Mouse (Mus musculus) lung, postnatal 36 days (tissue): ENCODE measurements at regions not wholly inside any gene's neighbourhood (a gene's known extent, or its start where the extent isn't known, plus 50 kb on each side); places are given as distances from the start of the nearest gene placed in this dataset.

Experiments used
- DNase-seq: peaks from one replicate; pipeline ENCODE4 v3.0.0; 2022; ENCODE audit warnings: mixed read lengths

DNA sequence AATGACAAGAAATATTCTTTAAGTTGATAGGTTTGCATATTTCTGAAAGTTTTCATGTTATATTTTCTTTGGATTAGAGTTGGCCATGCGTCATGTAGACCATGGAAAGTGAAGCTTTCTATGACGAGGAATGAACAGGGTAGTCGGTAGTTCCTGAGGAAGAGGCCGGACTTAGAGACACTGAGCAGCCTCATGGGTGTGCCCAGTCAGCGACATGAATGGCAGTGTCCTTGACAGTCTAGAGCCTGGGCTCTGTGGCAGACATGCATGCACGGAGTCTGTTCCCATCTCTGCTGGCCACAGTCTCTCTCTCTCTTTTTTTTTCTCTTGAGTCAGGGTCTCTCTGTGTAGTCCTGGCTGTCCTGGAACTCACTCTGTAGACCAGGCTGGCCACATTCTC, 1176.9 kb upstream of the A1bg start:
- no peak for DNase-seq

DNA sequence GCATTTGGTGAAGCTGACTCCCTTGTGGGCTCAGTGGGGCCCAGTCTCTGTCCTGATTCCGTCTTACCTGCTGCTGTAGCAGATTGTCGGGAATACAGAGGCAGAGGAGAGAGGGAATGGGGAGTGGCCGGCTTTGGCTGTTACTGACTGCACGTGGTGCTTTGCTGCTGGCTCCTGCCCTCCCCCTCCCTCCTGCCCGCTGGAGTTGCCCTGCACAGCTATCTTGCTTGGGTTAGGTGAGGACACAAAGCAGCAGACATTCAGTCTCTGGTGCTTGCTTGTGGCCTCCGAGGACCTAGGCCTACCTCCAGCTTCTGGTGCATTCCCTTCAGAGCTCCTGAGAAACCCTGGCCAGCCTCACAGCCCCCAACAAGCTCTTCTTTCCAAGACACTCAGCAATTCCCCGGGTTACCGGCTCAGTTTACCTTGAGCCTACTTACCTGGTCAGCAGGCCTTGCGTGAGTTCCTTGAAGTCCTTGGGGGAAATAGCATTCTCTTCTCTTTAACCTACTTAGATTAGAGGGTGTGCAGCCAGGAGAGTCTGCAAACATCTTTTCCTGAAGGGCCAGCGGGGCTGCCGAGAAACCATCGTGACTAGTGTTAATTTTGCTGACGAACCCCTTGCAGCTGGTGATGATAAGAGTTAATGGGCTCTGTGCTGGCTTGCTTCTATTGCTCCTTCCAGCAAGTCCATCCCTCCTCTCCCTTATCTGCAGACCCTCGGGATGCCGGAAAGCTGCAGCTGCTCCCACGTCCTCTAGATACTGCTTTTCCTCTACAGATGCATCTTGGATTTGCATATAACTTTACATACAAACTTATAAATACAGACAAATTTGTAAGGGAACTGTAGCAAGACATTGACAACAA, 1176.2 kb upstream of the A1bg start:
- DNase-seq, result peak; percentile 46

DNA sequence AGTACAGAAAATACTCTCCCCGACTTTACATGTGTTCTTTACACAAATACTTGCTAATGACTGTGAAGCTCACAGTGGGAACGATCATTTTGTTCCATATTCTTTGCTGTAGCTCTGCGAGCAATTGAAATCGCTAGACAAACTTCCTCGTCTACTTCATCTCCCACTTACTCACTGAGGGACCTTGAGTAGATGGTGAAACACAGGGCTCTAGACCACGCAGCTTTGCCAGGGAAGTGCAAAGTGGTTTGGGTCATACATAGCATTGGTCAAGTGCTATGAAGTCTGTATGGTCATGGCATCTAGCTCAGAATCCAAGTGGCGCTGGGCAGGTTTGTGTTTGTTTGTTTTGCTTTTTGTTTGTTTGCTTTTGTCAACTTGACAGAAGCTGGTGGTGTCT, 1174.0 kb upstream of the A1bg start:
- DNase-seq, result peak; percentile 27

DNA sequence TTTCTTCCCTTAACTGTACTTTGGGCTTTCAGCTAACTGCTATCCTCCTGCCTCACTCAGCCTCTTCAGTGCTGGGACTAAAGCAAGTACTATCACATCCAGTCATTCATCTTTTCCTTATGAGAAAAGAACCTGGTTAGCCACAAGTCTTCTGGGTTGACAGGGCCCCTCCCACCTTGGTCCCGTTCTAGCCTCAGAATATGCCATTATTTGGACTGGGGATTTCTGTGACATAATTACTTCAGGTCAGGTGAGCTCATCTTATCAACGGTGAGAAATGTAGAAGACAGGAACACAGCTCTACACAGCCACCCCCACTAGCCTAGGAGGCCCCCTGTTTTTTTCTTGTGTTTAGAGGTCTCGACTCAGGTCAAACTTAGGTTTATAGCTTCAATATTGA, 1172.4 kb upstream of the A1bg start:
- no peak for DNase-seq

DNA sequence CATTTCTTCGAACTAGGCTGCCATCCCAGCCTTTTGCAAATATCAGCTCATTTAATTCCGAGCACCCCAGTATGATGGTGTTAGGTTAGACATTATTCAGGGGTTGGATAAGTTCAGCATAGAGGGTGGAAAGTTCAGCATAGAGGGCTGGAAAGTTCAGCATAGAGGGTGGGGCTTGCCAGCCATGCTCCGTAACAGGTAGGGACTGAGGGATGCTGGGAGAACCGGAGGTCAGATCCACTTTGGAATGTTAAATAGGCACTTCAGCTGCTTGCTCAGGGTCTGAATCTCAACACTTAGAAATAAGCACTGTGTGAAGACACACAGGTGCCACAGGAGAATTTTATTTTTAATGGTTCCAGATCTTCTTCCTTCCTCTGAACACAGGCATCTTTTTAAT, 1170.9 kb upstream of the A1bg start:
- no peak for DNase-seq

DNA sequence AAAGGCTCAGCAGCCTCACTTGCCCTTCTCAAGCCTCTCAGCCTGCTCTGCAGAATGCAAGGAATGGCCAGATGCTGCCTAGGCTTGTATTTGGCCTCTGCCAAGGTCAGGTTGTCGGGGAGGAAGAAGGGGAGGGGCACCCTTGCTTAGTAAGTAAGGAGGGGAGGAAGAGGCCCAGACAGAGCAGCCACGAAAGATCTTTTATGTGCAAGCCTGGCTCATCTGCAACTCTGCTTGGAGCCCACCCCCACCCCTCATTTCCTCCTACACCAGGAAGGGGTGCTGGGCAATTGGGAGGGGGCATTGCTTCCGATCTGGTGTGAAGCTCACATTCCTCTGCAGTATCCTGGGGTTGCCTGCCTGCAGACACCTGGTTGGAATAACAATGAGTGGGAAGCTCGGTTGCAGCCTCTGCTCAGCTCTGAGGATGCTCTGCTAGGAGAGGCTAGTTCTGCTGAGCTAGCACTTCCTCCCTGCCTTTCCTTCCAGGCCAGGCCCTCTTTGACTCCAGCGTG, 1169.9 kb upstream of the A1bg start:
- peak; percentile 15 for DNase-seq

DNA sequence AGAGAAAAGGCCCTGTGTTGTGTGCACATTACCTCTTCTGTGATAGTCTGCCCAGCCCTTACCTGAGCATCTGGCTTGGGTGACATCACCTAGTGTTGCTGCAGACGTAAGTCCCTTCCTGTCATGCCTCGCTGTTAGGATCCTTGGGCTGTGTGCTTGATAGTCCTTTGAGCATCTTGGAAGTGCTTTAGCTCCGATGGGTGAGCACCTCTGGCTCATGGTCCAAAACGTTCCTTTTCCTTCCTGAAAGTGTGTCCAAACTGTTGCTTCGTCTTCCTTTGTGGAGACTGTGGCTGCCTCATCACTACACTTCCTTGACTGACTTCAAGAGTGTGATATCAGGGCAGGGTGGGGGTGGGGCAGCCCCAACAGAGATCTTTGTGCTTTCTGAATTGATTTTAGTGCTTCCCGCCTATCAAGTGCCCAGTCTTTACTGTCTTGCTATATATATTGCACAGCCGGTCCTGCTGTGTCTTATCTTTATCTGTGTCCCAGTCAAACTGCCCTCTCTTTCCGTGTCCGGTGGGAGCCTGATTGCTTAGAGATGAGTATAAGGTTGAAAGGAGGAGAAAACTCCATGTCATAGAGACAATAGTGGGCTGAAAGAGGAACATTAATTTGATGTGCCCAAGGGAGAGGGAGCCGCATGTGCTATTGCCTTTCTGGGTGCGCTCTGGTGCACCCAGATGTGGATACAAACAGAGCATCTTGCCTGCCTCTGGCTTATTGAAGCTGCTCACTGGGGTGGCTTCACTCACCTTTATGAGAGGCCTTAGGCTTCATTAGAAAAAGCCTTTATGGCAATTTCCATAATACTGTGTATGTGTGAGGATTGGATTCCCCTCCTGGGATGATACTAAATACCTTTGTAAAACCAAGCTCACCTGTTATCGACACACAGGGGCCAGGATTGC, 1169.2 kb upstream of the A1bg start:
- no peak for DNase-seq

DNA sequence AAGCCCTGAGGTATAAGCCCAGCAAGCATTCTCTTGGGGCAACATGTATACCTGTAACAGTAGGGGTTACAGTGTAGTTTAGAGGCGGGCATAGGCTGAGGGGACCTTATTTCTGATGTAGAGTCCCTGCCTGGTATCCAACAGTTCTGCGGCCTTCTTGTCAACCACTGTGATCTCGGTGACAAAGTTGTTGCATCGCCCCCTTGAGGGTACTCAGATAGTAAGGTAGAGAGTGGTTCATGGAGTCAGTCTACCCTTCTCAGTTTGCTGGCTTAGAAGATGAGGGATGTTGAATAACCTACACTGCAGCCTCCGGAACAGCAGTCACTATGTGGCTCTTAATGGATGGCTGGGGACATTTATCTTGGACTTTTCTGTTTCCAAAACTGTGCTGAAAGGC, 1168.3 kb upstream of the A1bg start:
- DNase-seq, result no peak

DNA sequence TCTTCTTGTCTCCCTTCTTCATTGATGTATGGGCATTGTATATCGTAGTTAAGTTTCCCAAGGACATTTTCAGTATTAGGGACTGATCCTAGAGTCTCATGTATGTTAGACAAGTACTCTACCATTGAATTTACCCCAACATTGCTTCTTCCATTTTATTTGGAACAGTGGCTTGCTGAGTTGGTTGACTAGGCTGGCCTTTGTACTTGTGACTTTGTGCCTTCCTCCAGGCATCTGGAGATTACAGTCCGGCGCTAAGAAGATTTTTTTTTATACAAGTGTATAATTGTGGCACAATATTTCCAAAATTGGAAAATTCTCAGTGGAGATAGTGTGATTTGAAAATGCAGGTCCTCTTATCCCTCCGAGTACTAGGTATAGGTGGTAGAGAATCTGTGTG, 1165.5 kb upstream of the A1bg start:
- DNase-seq, result no peak

DNA sequence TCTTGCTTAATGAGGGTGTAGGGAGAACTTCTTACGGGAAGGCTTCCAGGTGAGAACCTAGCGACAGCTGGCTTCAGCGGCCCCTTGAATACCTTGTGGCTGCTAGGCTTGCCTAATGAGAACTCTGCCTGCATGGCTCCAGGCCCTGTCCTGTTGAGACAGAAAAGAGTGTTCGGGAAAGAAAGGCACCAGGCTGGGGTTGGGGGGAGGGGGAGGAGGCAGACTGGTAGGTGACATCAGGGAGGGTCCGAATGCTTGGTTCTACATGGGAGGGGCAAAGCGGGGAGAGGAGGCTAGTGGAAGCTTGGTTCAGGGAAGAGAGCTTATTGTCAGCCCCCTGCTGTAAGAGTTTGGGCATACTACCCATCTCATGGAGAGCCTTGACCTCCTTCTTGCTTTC, 1164.9 kb upstream of the A1bg start:
- DNase-seq, result no peak

DNA sequence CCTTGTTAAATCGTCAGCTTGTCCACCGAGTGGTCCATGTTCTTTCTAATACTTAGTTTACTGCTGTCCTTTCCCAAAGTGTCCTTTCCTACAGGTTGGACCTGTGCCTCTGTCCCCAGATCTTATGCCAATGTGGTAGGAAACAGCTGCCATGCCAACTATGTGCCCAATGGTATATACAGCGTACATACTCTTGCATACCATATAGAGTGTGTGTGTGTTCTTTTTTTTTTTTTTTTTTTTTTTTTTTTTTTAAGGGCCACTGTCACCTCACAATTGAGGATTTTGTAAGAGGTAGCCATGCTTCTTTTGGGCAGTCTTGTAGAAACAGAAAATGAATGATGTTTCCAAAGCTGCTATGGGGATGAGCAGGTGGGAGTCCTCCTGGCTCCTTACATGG, 1163.2 kb upstream of the A1bg start:
- no peak for DNase-seq

DNA sequence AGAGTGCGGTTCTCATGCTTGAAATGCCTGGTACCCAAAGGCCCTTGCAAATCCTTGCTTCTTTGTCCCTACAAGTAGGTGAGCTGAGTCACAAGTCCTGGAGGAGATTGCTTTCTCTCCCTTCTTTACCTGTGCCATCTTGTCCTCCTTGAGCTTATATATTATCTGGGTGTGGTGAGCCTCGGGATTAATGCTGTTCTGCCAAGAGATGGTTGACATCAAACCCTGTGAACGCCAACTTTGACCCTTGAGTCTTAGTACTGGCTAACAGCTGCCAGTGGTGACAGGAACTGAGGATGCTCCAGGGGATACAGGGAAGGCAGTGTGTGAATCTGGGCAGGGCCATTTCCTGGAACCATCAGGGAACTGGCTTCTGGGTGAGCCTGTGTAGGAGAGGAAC, 1160.5 kb upstream of the A1bg start:
- DNase-seq, result no peak

DNA sequence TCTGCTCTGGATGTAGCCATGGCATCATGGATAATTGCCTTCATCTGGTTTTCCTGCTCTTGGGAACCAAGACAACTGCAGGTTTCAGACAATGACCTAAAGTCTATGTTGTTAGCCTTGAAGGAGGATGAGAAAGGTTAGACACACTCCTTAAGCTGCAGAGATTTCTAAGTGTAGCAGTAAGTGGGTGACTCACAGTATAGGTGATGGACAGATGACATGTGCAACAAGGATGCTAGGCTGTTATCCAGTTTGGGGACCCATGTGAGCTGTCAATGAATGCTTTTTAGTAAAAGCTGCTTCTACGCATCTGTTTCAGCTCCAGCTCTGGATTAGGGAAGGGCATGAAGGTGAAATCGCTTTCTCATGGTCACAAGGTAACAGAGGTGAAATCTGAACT, 1159.7 kb upstream of the A1bg start:
- DNase-seq, result no peak

DNA sequence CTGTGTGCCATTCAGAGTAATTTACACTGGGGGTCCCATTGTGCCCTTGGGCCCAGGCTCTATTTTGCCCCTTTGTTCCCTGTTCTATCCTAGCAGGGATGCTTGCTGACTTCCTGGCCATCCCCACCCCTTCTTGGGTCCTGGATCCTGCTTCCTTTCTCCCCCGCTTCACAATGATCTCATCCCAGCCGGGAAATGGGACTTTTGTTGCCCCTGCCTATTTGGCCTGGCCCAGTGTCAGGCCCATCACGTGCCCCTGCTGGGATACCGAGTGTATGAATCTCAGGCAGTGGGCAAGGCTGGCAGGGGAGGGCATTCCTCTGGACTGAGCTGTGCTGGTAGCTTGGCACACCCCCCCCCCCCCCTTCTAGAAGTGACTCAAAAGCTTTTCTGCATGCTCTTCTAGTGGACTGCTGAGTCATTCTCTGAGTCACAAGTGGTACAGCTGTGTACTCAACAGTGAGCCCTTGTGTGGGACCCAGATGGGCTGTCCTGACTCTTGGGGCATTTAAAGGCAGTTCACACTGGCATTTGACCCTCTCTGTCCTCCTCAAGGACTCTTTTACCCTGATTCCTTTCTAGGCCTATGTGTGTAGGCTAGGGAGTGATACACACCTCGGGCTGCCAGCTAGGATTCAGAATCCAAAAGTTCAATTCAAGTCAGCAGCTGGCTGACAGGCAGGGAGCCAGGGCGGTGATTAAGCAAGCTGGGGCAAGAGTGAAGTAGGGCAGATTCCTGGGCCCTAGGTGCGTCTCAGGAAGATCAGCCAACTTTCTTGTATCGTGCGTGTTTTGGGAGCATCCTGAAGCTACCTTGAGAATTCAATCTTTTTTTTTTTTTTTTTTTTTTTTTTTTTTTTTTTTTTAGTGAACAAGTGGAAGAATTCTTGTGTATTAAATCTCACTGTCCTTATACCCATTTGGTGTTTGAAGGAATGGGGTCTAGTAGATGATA, 1156.6 kb upstream of the A1bg start:
- peak; percentile 84 for DNase-seq

DNA sequence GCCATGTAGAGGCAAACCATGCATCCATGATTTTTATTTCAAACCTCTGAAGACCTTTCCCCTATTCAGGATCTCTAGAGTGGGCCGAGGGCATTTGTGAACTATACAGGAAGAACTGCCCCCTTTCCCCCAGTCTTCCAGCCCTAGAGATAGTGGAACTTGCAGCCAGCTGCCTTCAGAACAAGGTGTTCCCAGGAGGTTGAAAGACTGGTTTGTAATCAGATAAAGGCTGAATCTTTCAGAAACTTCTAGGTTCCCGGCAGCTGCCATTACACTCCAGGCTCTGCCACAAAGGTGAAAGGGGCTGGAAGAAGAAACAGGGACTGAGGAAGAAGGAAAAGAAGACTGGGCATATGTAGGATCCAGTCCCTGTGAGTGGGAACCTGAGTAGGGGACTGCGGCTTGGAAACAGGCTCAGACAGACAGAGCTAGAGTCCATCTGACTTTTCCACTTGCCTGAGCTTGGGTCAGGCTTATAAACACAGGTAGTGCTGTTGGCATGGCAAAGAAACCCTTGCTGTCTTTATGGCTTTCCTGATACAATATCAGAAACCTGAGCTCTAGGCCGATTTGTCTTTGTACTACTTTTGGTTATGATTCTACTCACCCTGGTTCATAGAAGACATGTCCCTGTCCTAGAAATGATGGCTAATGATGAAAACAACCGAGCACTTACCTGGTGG, 1153.9 kb upstream of the A1bg start:
- no peak for DNase-seq

DNA sequence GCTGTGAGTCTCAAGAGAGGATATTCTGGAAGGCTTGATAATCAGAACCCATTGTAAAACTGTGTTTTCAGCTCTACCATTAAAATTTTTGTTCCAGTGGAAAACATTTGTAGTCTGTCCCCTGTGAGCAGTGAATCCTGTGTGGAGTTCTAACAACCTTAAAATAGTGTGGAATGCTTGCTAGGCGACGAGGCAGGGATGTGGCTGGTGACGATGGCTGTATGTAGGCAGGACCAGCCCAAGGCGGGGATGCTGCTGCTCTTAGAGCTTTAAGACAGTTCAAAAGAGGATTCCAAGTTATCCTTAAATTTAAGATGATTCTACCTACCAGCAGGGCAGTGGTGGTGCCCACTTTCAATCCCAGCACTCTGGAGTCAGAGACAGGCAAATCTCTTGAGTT, 1151.9 kb upstream of the A1bg start:
- no peak for DNase-seq

DNA sequence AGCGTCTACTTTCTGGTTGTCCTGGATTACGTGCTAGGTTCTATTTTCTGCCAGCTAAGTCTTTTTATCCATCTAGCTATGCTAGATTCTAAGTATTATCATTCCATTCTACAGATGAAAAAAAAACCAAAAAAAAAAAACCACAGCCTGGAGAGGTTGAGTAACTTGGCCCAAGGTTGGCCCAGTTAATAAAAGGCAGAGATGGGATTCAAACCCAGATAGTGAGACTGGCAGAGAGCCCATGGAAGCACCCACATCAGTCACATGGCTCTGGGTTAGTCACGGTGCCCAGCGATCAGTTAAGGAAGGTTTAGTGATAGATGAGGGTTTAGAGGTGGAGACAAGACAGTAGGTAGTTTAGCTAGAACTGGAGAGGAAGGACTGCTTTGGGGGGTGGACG, 1150.8 kb upstream of the A1bg start:
- DNase-seq, result no peak

DNA sequence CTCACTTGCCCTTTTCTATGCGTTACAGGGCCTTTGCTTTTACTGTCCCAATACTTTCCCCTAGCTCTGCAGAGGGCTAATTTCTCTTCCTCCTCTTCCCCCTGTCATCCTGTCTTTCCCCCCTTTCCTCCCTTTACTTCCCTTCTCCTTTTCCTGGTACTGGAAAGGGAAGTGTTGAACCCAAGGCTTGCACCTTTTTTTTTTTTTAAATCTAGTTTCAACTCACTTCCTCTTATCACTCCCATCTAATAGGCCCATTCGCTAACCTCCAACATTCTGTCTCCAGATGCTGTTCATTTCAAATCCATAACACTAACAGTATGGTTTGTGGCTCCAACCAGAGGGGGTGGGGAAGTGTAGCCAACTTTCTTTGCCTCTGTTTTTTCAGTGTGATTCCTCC, 1148.5 kb upstream of the A1bg start:
- no peak for DNase-seq

DNA sequence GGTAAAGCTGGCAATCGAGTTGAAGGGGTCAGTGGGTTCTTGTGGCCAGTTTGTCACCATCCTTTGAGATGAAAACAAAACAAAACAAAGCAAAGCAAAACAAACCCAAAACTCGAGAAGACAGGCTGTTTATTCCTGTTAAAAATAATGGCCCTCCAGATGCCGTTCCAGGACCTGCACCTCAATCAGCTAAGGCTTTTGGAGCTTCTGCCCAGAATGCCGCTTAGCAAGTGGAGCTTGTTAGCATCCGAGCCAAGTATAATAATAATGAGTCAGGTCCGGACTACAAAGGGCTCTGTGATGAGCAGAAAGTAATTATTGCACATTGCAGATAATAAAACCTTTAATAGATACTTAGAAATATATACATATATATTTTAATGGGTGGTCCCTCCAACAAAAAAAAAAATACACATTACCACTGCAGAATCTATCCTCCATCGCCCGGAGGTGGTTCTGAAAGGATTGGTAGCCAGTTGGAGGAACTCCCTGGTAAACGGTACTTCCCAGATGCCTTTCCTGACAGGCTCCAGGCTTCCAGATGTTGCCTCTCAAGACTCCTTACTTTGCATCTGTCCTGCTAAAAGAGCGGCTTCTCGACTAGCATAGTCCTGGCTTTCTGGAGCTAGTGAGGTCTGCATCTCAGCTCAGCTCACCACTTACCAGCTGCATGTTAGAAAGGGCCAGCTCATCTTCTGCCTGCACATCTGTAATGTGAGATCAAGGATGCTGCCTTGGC, 1145.8 kb upstream of the A1bg start:
- no peak for DNase-seq

DNA sequence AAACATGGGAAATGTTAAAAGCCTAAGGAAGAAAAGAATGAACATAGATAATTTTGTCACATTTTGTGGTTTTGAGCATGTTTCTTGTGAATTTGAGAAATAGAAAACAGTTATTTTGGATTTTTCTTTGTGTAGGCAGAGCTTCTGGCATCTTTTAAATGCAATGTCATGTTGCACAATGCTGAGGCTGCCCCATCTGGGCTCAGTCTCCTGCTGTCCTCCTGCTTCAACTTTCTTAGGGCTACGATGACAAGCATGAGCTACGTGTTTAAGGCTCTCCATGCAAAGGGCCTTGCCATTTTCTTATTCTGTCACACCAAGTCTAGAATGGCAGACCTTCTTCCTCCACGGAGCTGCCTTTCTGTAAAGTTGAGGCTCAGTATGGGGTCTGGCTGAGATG, 1141.6 kb upstream of the A1bg start:
- no peak for DNase-seq

DNA sequence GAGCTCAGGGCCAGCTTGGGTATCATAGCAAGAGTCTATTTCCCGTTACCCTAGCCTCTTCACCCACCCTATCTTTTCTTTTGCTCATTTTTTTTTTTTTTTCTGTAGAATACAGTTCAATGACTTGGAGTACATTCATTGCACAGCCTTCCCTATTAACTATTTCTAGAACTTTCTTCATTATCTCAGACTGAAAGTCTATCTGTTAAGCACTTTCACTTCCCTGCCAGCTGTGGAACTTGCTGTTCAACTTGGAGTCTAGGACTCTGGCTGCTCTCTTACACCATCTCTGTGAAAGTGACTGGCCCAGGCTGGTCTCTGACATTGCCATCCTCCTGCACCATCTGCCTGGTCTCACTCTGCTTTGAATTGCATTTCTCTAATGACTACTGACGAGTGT, 1134.6 kb upstream of the A1bg start:
- DNase-seq, result peak; percentile 39
